Mouse (Mus musculus): ENCODE measurements around the gene Nav2.

Nav2 gene

DNA sequence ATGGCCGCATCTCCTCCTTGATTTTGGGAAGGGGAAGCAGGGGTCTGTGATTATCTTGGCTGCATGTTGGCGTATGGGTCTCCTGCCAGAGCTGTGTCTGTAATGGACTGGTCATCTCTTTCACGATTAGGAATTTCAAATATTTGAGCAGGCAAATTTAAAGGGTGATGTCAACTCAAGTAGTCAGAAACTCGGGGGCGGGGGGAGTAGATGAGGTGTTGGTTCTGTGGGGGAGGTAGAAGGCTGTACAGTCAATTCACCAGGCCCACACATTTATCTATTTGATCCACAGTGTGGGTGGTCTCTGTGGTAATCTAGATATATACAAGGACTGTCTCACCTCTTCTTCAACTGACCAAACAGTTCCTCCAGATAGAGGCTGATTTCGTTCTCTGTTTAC, 566.8 kb downstream of the Nav2 start:
- no peaks in the 10 kb centered on the region for H3K36me3 ChIP-seq (ENCODE audit: control insufficient read depth, insufficient read depth, low read length, poor library complexity, severe bottlenecking)
- no peak for DNase-seq (ENCODE audit: low read depth, low spot score)
- no peaks in the 10 kb centered on the region for H3K27me3 ChIP-seq (ENCODE audit: control insufficient read depth, insufficient read depth, low read length, poor library complexity, severe bottlenecking)

DNA sequence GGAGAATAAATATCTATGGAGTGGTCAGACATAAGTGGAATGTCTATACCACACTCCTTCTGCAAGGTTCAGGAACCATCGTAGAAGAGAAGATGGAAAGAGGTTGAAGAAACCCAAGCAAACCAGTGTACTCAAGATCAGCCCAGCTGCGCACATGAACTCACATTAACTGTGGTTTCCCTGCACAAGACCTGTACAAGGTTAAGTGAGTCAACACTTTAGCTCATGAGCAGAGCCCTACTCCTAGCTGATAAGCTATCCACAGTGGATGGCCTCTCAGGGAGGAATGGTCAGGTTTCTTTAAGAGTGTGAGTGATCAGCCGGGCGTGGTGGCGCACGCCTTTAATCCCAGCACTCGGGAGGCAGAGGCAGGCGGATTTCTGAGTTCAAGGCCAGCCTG, 567.6 kb downstream of the Nav2 start:
- no peak for DNase-seq (ENCODE audit: low read depth, low spot score)
- Histone ChIP-seq H3K36me3 (ENCODE audit: control insufficient read depth, insufficient read depth, low read length, poor library complexity, severe bottlenecking) (no peaks in the 10 kb centered on the region), H3K27me3 (ENCODE audit: control insufficient read depth, insufficient read depth, low read length, poor library complexity, severe bottlenecking) (no peaks in the 10 kb centered on the region)

DNA sequence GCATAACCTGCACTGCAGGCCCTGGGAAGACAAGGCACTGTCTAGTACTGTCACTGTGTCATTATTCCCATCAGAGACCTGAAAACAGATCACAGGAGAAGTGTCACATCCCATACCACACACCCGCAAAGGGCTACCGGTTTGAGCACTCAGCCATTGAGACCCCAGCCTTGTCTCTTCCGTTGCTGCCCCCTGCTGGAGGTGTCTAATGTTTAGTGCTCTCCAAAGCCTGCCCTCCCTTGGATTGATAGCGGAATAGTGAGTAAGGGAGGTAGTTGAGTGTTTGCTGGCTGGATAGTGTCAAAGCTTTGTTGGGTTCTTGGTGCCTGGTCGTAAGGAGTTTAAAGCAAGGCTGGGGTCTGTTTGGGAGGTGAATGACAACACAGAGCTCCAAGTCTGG, 568.1 kb downstream of the Nav2 start:
- H3K36me3 ChIP-seq (ENCODE audit: control insufficient read depth, insufficient read depth, low read length, poor library complexity, severe bottlenecking) = no peaks in the 10 kb centered on the region
- DNase-seq (ENCODE audit: low read depth, low spot score) = peak; percentile 54

DNA sequence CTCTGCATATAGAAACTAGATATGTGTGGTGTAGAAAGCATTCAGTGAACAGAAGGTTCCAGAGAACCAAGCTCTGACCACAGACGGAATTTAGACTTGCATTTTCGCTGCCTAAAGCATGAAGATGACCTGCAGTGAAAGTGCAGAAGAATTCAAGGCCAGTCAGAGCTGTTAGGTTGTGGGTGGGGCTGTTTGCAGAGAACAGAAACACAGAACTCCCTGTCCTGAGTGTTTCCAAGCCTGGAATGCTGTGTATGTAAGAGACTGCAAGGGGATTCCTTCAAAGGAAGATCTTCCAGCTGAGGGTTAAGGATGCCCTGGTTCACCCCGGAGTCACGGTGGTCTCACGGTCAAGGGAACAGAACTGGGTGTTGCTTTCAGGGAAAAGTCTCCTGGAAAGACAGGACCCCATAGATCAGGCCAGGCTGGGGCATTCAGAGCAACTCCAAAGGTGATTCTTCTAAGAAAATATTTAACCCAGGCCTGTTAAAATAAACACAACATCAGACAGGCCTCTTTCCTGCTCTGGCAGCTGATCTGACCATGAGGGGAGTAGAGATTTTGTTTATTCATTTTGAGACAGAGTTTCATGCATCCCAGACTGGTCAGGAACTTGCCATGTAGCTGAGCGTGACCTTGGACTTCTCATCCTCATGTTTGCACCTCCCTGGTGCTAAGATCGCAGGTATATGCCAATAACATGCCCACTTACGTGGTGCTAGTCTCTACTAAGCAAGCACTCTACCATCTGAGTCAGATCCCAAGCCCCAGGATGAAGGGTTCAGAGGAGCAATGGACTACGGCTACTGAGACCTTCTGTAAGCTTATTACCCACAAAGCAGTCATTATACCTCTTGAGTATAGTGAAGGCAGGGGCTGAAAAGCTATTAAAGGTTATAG, 568.8 kb downstream of the Nav2 start:
- no peaks in the 10 kb centered on the region for H3K27me3 ChIP-seq (ENCODE audit: control insufficient read depth, insufficient read depth, low read length, poor library complexity, severe bottlenecking)
- H3K36me3 ChIP-seq (ENCODE audit: control insufficient read depth, insufficient read depth, low read length, poor library complexity, severe bottlenecking) = no peaks in the 10 kb centered on the region
- DNase-seq (ENCODE audit: low read depth, low spot score) = no peak

More for the DNA sequence above, 568.1 kb downstream of the Nav2 start:
- H3K27me3 ChIP-seq (ENCODE audit: control insufficient read depth, insufficient read depth, low read length, poor library complexity, severe bottlenecking) = no peaks in the 10 kb centered on the region

DNA sequence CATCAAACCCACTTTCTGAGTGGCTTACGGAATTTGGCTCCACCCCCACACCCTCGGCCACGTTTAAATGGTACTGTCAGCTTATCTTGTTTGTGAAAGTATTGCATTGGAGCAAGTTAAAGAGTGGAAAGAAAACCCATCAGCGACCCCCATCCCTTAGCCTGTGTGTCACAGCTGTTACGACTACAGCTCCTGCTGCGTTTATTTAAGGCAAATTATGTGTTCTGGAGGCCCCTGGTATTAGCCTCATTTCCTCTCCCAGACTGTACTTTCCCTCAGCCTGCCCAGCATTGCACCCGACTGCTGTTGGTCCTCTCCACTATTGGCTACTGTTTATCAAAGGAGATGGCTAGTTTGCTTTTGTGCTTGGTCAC, 569.4 kb downstream of the Nav2 start:
- no peaks in the 10 kb centered on the region for H3K36me3 ChIP-seq (ENCODE audit: control insufficient read depth, insufficient read depth, low read length, poor library complexity, severe bottlenecking)
- H3K27me3 ChIP-seq (ENCODE audit: control insufficient read depth, insufficient read depth, low read length, poor library complexity, severe bottlenecking) = no peaks in the 10 kb centered on the region
- DNase-seq (ENCODE audit: low read depth, low spot score) = no peak

GRCm38 (mm10) chr7:49478886-49479285, 570.4 kb downstream of the Nav2 start:
- DNase-seq (ENCODE audit: low read depth, low spot score) = no peak
- H3K27me3 ChIP-seq (ENCODE audit: control insufficient read depth, insufficient read depth, low read length, poor library complexity, severe bottlenecking) = no peaks in the 10 kb centered on the region
- no peaks in the 10 kb centered on the region for H3K36me3 ChIP-seq (ENCODE audit: control insufficient read depth, insufficient read depth, low read length, poor library complexity, severe bottlenecking)

DNA sequence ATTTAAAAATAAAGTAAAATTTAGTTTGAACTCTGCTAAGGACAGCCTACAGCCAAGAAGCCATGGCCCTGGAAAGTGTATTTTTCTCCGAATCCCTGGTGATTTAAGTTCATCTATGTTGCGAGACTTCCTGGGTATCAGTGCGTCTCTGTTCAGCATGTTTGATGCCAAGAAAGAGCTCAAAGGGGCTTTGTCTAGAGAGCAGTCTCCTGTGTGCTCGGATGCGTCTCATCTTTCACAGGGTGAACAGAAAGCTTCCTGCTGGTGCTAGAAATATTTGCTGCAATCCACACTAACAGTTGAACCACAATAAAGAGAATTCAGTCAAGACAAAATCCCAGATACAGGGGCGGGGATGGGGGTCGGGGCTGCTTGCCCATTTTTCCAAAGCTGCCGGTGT, 572.4 kb downstream of the Nav2 start:
- Histone ChIP-seq H3K36me3 (ENCODE audit: control insufficient read depth, insufficient read depth, low read length, poor library complexity, severe bottlenecking) (no peaks in the 10 kb centered on the region), H3K27me3 (ENCODE audit: control insufficient read depth, insufficient read depth, low read length, poor library complexity, severe bottlenecking) (no peaks in the 10 kb centered on the region)
- no peak for DNase-seq (ENCODE audit: low read depth, low spot score)

- H3K27me3 ChIP-seq (ENCODE audit: control insufficient read depth, insufficient read depth, low read length, poor library complexity, severe bottlenecking) = no peaks in the 10 kb centered on the region
- no peaks in the 10 kb centered on the region for H3K36me3 ChIP-seq (ENCODE audit: control insufficient read depth, insufficient read depth, low read length, poor library complexity, severe bottlenecking)
- DNase-seq (ENCODE audit: low read depth, low spot score) = no peak
Observed at GRCm38 (mm10) chr7:49484036-49484744, 575.7 kb downstream of the Nav2 start.

DNA sequence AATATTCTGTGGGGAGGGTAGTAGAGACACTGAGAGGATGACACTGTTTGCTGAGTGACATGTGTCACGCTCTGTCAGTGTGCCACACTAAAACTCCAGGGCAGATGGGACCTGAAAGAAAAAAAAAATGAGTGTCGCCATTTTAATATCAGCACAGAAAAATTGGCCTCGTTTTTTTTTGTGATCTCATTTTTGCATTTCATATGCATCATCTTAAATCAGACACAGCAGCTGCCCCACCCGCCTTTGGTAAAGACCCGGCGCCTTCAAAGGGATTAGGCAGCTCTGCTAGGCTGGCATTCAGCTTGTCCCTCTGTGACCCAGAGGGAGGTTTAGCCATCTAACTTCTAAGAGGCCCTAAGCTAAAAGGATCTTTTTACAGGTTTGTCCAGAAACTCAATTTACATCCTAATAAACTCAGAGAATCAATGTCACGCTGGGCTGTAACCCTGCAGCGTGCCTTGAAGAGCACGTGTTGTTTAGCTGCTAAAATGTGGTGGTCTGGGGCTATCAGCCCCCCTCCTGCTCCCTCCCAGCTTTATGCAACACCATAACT, 576.9 kb downstream of the Nav2 start:
- DNase-seq (ENCODE audit: low read depth, low spot score) = no peak
- no peaks in the 10 kb centered on the region for H3K36me3 ChIP-seq (ENCODE audit: control insufficient read depth, insufficient read depth, low read length, poor library complexity, severe bottlenecking)
- H3K27me3 ChIP-seq (ENCODE audit: control insufficient read depth, insufficient read depth, low read length, poor library complexity, severe bottlenecking) = no peaks in the 10 kb centered on the region

DNA sequence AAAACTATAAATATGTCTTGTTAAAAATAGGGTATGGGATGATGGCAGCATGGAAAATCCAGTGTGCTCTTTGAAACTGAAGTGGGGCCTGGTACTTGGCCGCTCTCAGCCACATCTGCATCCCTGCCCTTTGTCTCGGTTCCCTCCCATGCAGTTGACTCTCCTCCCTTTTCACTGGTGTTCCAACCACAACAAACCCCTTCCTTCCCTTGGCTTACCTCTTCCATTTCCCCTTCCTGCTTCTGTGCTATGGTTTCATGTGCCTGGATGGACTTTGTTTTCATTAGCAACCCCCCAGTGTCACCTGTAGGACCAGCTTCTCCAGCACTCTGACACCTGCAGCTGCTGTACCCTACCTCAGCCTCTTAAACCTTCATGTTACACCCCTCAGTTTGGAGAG, 578.8 kb downstream of the Nav2 start:
- Histone ChIP-seq H3K36me3 (ENCODE audit: control insufficient read depth, insufficient read depth, low read length, poor library complexity, severe bottlenecking) (no peaks in the 10 kb centered on the region), H3K27me3 (ENCODE audit: control insufficient read depth, insufficient read depth, low read length, poor library complexity, severe bottlenecking) (no peaks in the 10 kb centered on the region)
- DNase-seq (ENCODE audit: low read depth, low spot score) = no peak

DNA sequence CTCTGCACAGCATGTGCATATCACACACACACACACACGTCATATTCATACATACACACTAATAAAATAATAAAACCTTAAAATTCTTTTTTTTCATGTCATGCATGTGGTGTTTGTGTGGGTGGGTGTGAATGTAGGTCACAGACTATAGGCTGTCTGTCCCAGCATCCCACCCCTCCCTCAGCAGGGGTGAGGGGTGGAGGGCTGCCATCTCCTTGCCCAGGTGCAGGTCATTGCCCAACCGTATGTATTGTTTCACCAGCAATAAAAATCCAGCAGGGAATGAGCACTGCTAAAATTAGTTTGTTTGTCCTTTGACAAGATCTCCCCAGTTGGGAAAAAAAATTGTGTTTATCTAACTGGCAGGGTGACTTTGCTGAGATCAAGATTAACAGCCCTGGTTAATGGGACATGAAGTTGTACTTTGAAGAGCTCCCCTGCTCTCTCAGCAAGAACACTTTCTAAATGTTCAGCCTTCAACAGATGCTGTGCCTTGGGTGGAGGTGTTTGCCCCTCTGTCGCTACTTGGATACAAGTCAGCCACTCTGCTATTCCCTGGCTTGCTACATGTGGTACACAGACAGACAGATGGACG, 580.1 kb downstream of the Nav2 start:
- H3K36me3 ChIP-seq (ENCODE audit: control insufficient read depth, insufficient read depth, low read length, poor library complexity, severe bottlenecking) = no peaks in the 10 kb centered on the region
- no peaks in the 10 kb centered on the region for H3K27me3 ChIP-seq (ENCODE audit: control insufficient read depth, insufficient read depth, low read length, poor library complexity, severe bottlenecking)
- DNase-seq (ENCODE audit: low read depth, low spot score) = no peak

- Histone ChIP-seq H3K36me3 (ENCODE audit: control insufficient read depth, insufficient read depth, low read length, poor library complexity, severe bottlenecking) (no peaks in the 10 kb centered on the region), H3K27me3 (ENCODE audit: control insufficient read depth, insufficient read depth, low read length, poor library complexity, severe bottlenecking) (no peaks in the 10 kb centered on the region)
- DNase-seq (ENCODE audit: low read depth, low spot score) = no peak
Observed at GRCm38 (mm10) chr7:49490814-49491213, 582.3 kb downstream of the Nav2 start.

- Histone ChIP-seq H3K27me3 (ENCODE audit: control insufficient read depth, insufficient read depth, low read length, poor library complexity, severe bottlenecking) (no peaks in the 10 kb centered on the region), H3K36me3 (ENCODE audit: control insufficient read depth, insufficient read depth, low read length, poor library complexity, severe bottlenecking) (no peaks in the 10 kb centered on the region)
- DNase-seq (ENCODE audit: low read depth, low spot score) = no peak
Observed at GRCm38 (mm10) chr7:49492622-49493021, 584.1 kb downstream of the Nav2 start.

- DNase-seq (ENCODE audit: low read depth, low spot score) = peak; percentile 63
- Histone ChIP-seq H3K27me3 (ENCODE audit: control insufficient read depth, insufficient read depth, low read length, poor library complexity, severe bottlenecking) (no peaks in the 10 kb centered on the region), H3K36me3 (ENCODE audit: control insufficient read depth, insufficient read depth, low read length, poor library complexity, severe bottlenecking) (no peaks in the 10 kb centered on the region)
Observed at GRCm38 (mm10) chr7:49493210-49493609, 584.7 kb downstream of the Nav2 start.

- H3K36me3 ChIP-seq (ENCODE audit: control insufficient read depth, insufficient read depth, low read length, poor library complexity, severe bottlenecking) = no peaks in the 10 kb centered on the region
- H3K27me3 ChIP-seq (ENCODE audit: control insufficient read depth, insufficient read depth, low read length, poor library complexity, severe bottlenecking) = no peaks in the 10 kb centered on the region
- DNase-seq (ENCODE audit: low read depth, low spot score) = no peak
Observed at GRCm38 (mm10) chr7:49494654-49495053, 586.1 kb downstream of the Nav2 start.
